Mouse (Mus musculus) brain, adult 10 weeks (tissue): ENCODE measurements around the gene Cul7. TPM values are rescaled to one million over a fixed set of nuclear protein-coding genes. Genes with fewer than 3 reads are reported as not detected.

Source experiments
- polyA plus RNA-seq: library from polyadenylated mRNA; stranded (reverse); fragments of 350-450 nt; fragmentation: Illumina TruSeq; extraction: RNeasy Lipid Tissue Mini Kit (QIAGEN cat#74804); gene quantifications from one replicate; pipeline ENCODE4 v1.2.3, GENCODE M21; 2015; ENCODE audit warnings: low read depth, low replicate concordance

Gene Cul7
- 18.4 TPM for polyA plus RNA-seq

GRCm38 (mm10) chr17:46650232-46651031 lies at the start of gene Cul7:
Cul7 (plus strand) TSS chr17:46650337.

GRCm38 (mm10) chr17:46628791-46629684 lies 21.1 kb upstream of the Cul7 start, which contains the start of gene Ptk7:
Ptk7 (minus strand) TSS chr17:46629504.

DNA sequence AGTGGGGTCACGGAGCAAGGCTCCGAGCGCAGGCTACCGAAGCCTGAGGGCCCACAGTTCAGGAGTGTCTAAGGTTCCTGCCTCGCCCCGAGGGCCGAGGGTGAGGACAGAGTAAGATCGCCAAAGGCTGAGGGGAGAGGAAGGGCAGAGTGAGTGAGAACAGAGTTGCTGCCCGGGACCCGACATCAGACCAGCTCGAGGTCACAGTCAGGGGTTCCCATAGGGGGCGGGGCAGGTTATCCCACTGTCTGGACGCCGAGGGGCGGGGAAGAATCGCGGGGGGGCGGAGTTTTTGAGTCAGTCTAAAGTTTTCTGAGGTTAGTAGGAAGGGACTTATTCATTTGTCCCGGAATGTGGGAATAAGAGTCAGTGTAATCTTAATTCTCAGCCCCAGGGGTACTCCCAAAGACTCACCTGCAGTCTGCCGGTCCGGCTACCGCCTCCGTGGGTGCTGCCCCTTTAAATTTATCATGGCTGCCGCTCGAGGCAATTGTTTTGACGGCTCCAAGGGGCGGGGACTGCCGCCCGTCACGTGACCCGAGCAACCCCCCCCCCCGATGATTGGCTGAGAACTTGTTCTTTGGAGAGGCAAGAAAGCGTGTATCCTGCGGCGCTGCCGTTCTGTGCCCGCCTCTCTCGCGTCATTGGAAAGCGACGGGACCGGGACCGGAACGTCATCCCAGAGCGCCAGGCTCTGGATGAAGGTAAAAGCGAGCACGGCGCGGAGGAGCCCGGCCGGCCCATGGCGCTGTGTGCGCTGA lies 4.4 kb upstream of the Cul7 start, which contains the start of the genes Klc4 and Mrpl2:
Klc4 (minus strand) TSS at position 462 of the 761 bp plus-strand sequence.
Mrpl2 (plus strand) TSS at position 669 of the 761 bp plus-strand sequence.

GRCm38 (mm10) chr17:46673850-46674529 lies 23.9 kb downstream of the Cul7 start, which contains the start of gene Rrp36:
Rrp36 (minus strand) TSS chr17:46674352.

DNA sequence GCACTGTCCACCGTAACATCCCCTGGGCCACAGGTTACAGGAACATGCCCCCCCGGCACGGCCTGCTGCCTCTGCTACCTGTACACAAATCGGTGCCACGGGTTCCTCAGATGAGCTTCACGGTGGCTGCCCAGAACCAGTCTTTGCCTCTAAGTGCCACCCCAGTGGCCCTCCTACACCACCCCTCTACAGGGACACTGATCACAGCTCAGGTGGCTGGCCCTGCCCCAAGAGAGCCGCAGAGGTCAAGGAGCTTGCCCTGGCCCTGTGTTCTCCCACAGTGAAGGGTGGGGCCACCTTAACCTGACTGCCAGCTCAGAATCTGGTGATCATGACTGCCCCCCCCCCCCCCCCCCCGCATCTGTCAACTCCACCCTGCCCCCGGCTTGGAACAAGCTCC lies 28.3 kb downstream of the Cul7 start, which contains the start of gene Mea1:
Mea1 (plus strand) TSS at position 378 of the 400 bp plus-strand sequence.

GRCm38 (mm10) chr17:46680760-46681373 lies 30.7 kb downstream of the Cul7 start, which contains the start of gene Klhdc3:
Klhdc3 (minus strand) TSS chr17:46680914.

GRCm38 (mm10) chr17:46704887-46705835 lies 55.0 kb downstream of the Cul7 start, which contains the start of gene Ppp2r5d:
Ppp2r5d (minus strand) TSS chr17:46705111.

GRCm38 (mm10) chr17:46710959-46711597 lies 60.9 kb downstream of the Cul7 start, which contains the start of gene Pex6:
Pex6 (plus strand) TSS chr17:46711463.

Other genes with a start within 250 kb of the Cul7 start
- 2.9 TPM for gene Crip3, start 221.4 kb upstream of the Cul7 start, polyA plus RNA-seq
- not detected for gene Slc22a7, start 211.9 kb upstream of the Cul7 start, polyA plus RNA-seq
- 47.4 TPM for gene Ttbk1, start 162.7 kb upstream of the Cul7 start, polyA plus RNA-seq
- 5.6 TPM for gene Dnph1, start 153.6 kb upstream of the Cul7 start, polyA plus RNA-seq
- gene Cul9, start 103.9 kb upstream of the Cul7 start, polyA plus RNA-seq = 29.7 TPM
- 37.9 TPM for gene Srf, start 94.2 kb upstream of the Cul7 start, polyA plus RNA-seq
- gene Ptk7, start 20.8 kb upstream of the Cul7 start, polyA plus RNA-seq = 6.1 TPM
- gene Klc4, start 4.3 kb upstream of the Cul7 start, polyA plus RNA-seq = 21.9 TPM
- 64.3 TPM for gene Mrpl2, start 4.1 kb upstream of the Cul7 start, polyA plus RNA-seq
- gene Rrp36, start 24.0 kb downstream of the Cul7 start, polyA plus RNA-seq = 24.6 TPM
- gene Mea1, start 28.5 kb downstream of the Cul7 start, polyA plus RNA-seq = 213 TPM
- gene Klhdc3, start 30.6 kb downstream of the Cul7 start, polyA plus RNA-seq = 176 TPM
- 84.0 TPM for gene Ppp2r5d, start 54.8 kb downstream of the Cul7 start, polyA plus RNA-seq
- 31.4 TPM for gene Pex6, start 61.1 kb downstream of the Cul7 start, polyA plus RNA-seq
- 1.3 TPM for gene Gnmt, start 78.8 kb downstream of the Cul7 start, polyA plus RNA-seq
- 57.9 TPM for gene Cnpy3, start 101.9 kb downstream of the Cul7 start, polyA plus RNA-seq
- gene Ptcra, start 113.4 kb downstream of the Cul7 start, polyA plus RNA-seq = 0.37 TPM
- 9.0 TPM for gene 2310039H08Rik, start 122.3 kb downstream of the Cul7 start, polyA plus RNA-seq
- gene Rpl7l1, start 132.3 kb downstream of the Cul7 start, polyA plus RNA-seq = 70.6 TPM
- gene Bicral, start 208.1 kb downstream of the Cul7 start, polyA plus RNA-seq = 27.6 TPM
- gene Tbcc, start 240.3 kb downstream of the Cul7 start, polyA plus RNA-seq = 22.1 TPM